Mouse (Mus musculus) gastrocnemius, adult 18-20 months (tissue): ENCODE measurements at regions not wholly inside any gene's neighbourhood (a gene's known extent, or its start where the extent isn't known, plus 50 kb on each side); places are given as distances from the start of the nearest gene placed in this dataset.

ENCODE experiments used
- DNase-seq: peaks from one replicate; pipeline ENCODE4 v3.0.0; 2021; ENCODE audit warnings: low spot score

DNA sequence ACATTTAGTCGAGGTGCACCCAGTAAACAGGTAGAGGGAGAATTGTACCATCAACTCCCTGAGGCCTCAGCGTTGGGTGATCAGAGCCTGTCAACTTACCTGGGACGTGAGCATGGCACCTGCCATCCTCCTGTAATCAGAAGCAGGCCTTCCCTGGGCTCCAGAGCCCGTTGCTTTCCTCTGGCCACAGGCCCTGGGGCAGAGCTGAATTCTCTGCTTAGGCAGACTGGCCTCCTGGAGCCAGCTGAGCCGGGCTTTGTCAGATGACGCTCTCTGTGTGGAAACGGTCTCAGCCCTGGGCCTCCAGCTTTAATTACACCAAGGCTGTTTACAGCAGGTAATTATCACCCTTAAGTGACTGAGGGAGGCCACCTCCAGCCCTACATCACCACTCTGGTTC lies 92.6 kb upstream of the Pmepa1 start:
- no peak for DNase-seq

DNA sequence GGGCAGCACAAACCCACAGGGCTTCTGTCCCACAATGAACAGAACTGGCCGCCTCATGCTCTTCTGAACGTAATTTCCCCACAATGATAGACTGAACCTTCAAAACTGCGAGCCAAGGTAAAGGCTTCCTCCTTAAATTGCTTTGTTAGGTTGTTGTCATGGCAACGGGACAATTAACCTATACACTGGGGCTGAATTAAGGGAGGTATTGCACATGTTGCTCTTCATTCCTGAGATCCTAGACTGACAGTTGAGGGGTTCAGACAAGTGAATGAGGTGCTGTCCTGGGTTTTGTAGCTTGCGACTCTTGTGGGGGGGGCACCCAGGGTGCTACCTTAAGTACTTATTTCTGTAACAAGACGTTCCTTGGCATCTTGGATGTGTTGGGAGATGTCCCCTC lies 100.6 kb upstream of the Pmepa1 start:
- no peak for DNase-seq

DNA sequence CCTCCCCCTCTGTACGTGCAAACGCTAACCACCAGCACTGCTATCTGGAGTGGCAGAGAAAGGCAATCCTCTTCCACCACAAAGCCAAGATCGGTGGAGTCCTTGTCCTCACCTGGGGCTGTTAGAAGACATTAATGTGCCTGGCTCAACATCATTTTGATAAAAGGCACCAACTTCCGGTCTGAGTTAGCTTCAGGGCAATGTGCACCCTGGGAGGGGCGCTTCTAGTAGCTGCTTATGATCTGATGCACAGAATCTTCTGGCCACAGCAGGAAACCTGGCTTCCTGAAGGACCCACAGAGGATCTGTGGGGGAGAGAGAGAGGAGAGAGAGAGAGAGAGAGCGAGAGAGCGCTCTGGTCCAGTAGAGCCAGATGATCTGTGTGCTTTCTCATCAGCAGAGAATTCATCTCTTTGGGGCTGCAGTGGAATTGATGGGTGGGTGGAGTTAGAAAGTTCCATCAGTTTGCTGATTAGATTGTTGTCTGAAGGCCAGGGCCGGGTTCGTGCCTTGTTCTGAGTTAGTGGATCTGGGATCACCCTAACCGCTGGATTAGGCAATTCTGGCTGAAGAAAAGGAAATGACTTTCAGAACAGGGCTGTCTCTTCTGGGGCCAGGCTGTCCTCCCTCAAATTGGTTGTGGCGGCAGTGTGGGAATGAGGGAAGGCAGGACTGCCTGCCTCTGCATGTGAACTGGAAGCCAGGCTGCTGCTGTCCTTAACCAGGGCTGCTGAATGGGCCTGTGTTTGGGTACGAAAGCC lies 101.3 kb upstream of the Pmepa1 start:
- peak; percentile 71 for DNase-seq

DNA sequence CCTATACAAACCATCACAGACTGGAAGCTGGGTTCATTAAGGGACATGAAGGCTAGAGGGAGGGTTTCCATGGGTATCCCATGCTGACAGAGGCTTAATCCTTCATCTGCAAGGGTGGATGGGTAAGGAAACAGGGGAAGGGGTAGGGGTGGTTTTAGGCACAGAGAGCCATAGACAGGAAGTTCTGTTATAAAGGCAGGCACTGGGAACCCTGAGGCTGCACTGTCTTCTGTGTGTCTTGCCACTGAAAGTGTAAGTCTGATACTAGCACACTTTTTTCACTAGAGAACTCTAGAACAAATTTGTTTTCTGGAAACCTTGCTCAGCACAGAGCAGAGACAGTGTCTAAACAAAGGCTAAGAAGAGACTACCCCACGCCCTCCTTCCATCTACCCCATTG lies 103.4 kb upstream of the Pmepa1 start:
- no peak for DNase-seq

DNA sequence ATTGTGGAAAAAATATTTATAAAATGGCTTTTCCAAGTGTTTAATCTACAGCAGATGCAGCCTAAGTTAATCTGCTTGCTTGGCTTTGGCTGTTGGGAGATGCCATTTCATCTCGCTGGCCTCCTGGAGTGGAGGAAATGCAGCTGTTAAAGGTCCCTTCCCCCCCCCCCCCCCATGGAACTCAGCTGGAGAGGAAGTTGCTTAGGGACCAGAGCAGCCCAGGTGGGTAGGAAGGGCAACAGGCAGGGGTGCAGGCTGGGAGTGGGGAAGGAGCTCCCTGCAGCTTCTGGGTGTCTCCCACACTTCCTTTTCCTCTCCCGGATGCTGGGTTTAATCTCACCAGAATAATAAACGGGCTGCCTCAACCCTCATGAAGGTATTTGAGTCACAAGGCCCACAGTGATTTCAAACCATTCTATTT lies 104.0 kb upstream of the Pmepa1 start:
- no peak for DNase-seq

DNA sequence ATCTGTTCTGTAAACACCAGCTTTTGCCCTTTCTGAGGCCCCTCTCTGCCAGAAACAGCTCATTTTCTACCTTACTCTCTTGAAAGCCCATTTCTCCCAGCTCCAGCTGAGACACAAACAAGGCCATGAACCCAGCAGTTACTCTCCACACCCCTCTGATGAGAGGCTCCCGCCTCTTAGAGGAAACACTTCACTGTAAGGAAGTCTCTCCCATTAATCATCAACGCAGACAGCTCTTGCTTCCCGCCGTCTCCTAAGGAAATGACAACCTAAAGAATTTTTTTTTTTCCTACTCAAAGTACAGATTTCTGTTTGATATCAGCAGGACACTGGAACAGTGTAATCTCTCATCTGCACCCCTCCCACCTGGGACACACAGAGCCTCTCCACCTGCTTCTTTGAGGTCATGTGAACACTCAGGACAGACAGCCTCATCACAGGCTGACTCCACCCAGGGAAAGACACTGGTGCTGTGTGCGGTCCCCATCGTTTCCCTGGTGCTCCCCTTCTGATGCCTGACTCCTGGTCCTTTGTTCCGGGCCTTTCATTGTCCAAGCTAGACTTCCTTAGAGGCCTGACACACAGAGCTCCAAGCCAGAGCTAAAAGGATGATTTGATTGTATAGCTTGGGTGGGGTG lies 106.0 kb upstream of the Pmepa1 start:
- no peak for DNase-seq

DNA sequence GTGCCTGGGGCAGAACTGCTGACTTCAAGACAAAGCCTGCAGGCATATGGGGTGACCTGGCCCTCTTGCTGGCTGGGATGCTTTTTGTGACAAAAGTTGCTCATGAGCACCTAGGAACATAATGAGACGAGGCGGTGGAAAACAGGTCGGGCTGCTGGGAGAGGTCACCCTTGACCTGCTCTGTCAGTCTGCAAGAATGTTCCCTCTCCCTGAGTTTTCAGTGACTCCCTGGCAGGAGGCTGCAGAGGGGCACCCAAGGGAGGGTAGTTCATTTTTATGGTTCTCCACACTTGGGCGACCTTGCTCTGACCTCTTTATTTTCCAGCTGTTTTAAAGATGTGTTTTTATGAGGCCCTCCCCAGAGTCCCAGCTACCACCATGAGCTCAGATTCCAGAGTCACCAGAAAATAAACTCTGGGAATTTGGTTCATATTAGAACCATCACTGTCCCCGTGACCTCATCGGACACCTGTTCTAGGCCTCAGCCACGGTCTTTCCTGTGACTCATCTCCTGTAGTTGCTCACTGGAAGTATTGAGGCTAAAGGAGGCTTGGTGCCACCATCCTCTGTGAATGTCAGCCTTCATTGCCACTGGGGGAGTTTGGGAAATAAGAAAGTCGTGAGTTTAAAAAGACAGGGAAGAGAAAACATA lies 108.7 kb upstream of the Pmepa1 start:
- peak; percentile 62 for DNase-seq

DNA sequence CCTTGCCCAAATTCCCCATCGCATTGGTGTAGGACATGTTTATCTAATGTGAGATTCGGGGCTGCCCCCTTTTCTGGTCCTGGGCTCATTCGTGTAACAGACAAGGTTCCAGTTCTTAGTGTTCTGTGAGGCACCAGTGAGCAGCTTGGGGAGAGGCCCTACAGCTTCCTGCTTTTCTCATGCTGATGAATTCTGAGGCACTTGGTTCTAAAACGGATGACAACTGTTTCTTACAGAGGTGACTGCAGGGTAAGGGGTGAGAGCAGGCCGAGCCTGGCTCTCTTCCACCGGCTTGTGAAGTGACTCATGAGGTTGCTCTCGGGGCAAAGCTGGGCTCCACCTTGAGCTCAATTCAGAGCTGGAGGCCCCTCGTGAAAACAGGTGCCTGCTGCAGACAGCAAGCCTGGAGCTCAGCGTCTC lies 109.4 kb upstream of the Pmepa1 start:
- peak; percentile 9 for DNase-seq

DNA sequence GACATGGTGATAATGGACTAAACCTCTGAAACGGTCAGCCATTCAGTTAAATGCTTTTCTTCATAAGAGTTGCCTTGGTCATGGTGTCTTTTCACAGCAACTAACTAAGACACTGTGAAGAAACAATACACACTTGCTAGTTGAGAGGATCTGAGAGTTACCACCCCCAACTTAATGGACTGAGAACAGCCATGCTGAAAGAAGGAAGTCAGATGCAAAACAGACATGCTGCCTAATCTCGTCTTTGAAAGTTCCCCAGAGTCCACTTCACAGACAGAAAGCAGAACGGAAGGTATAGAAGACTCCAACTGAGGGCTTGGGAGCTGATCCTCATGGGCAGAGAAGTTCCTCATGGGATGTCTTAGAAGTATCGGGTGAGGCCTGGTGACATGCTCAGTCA lies 111.8 kb upstream of the Pmepa1 start:
- no peak for DNase-seq

DNA sequence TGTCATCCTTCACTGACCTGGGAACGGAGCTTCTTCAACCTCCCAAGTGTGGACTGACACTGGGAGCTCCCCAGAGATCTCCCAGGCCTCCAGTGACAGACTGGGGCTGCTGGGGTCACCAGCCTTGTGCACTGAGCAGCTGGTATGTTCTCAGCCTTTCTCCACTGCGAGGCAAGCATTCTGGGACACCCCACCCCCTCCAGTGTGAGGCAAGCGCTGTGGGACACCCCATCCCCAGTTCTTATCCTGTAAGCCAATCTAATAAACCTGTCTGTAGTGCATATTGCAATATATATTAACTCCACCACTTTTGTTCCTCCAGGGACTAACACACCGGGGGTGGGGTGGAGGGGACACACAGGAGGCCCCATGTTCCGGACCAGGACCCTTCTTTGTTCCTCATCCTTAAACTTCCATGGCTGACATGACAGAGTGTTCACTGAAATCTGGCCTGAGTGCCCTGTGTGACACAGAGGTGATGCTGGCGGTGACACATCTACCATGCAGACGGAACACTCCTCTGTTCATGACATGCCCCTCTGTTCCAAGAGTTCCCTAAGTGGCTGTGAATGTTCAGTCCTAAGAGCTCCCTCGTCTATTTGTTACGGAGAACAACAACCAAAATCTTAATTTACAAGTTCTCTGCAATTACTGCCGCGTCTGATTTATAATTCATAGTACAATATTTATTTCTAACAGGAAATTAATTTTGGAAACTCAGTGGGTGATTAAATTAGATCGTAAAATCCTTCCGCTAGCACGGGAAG lies 116.4 kb upstream of the Pmepa1 start:
- no peak for DNase-seq

DNA sequence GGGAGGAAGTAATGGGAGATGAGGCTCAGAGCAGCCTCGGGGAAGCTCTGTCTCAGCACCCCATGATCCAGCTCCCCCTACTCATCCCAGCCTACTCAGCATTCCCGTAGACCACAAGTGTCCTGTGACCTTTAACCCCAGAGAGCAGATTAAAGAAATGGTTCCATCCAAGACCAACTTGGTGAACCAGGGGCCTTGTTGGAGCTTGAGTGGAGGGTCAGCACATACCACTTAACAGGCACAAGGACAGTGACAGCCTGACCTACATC lies 116.9 kb upstream of the Pmepa1 start:
- DNase-seq, result no peak

DNA sequence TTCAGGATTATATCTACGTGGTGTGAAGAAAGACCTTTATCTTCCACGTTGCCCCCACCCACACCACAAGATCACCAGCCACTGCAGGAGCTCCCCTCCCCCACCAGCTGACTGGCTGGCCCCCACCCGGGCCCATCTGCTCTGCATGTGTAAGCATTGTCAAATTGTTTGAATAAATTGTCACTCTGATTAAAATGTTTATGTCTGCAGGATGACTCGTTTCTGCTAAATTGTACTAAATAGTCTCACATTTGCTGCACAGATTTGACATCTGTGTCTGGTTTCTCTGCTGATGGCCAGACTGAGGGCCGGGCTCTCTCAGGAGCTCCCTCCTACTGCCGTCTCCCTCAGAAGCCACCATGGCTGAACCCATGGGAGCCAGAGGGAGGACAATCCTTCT lies 119.2 kb upstream of the Pmepa1 start:
- no peak for DNase-seq

DNA sequence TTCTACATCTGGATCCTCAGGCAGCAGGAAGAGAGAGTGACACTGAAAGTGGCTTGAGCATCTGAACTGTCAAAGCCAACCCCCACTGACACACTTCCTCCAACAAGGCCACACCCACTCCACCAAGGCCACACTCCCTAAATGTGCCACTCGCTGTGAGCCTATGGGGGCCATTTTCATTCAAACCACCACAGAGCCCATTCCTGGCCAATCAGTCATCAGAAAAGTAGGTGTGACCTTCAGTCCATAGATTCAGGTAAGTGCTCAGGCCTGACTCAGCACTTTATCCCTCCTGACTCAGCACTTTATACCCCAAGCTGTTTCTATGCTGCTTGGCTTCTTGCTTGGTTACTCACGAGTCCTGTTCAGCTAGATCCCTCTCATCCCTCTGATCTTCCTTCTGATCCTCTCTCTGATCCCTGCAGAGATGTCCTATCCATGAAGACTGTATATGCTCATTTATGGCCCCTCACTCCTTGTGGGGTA lies 121.6 kb upstream of the Pmepa1 start:
- no peak for DNase-seq

DNA sequence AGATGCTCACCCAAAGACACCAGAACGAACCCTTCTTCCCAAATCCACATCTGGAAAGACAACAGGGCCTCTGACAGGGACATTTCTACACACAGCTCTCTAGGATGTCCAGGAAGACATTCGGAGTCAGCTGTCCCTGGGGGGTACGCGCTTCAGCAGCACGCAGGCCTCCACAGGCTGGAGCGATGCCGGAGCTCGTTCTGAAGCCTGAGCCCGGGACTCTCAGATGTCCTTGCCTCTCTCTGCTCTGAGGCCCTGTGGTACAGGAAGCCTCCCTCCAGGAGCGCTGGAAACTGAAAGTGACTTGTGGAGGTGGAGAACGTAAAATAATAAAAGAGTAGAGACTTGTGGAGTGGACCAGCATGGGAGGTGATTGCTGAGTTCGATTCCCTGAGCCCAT lies 116.8 kb upstream of the 1700021F07Rik start:
- no peak for DNase-seq

DNA sequence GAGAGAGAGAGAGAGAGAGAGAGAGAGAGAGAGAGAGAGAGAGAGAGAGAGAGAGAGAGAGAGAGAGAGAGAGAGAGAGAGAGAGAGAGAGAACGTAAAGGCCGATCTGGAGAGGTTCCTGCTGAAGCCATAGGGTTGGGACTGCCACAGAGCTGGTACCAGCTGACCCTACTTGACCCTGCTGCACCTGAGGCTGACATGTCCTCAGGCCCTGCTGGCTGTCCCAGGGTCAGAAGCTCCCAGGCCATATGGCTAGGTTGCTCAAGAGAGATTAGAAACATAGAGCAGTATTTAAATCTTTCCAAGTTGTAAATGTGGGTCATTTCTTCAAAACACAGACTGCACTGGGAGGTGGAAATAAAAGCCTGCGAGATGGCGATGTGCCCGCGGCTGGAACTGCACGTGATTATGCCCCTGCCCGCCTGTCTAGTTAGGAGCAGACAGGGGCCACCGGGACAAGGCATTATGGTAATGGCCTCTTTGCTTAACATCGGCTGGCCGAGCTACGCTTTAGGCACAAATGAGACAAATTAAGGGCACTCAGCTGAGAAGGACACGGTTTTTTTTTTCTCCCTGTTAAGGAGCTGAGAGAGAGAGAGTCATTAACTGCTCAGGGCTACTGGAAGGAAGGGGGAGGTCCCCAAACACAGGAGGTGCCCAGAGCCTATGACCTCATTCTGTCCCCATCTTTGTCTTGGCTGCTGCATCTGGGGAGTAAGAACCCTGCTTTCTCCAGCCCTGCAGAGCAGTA lies 115.9 kb upstream of the 1700021F07Rik start:
- no peak for DNase-seq

DNA sequence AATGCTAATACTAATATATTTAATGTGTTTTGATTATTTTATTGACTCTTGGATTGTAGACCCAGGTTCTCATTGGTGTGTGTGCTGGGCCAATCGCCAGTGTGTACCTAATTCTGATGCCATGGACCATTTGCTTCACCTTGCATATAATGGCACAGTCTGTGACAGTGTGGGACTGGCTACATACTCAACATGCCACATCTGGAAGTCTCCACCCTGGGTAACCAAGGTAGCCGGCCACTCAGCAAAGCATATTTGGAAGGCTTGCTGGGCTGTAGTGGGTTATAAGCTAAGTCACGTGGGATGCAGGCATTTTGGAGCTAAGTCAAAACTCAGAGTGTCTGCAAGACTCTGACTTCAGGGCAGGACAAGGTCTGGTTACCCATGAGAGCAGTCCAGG lies 115.3 kb upstream of the 1700021F07Rik start:
- no peak for DNase-seq

DNA sequence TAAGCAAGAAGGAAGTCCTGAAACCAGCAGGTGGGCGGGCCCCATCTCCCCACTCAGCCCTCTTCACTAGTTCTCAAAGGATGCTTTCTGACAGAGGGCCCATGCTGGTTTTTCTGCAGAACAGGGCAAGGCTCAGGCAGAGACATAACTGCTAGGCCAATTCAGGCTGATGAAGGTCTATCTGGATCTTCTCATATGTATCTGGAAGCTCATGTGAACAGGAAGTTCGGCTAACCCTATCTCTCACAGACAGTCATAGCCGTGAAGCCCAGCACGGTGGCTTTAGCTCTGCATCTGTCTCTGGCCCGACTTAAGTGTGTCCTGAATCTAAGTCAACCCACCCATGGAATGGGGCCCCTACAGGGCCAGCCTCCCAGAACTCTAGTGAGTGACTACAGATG lies 113.7 kb upstream of the 1700021F07Rik start:
- no peak for DNase-seq

DNA sequence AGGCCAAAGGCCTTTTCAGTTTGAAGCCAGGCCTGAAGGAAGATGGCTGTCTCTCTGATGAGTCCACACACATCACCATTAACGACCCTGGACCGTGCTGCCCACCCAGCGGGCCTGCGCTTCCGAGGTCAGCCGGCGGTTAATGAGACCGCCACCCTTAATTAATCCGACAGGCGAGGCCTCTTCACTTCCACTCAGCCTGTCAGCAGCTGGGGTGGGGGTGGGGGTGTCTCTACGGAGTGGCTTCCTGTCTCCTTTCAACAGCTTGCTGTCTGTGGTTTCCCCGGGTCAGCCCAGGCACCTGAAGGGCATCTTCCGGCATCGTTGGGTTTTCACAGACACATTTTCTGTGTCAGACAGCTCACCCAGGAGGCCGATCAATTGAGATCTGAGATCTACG lies 113.0 kb upstream of the 1700021F07Rik start:
- no peak for DNase-seq

DNA sequence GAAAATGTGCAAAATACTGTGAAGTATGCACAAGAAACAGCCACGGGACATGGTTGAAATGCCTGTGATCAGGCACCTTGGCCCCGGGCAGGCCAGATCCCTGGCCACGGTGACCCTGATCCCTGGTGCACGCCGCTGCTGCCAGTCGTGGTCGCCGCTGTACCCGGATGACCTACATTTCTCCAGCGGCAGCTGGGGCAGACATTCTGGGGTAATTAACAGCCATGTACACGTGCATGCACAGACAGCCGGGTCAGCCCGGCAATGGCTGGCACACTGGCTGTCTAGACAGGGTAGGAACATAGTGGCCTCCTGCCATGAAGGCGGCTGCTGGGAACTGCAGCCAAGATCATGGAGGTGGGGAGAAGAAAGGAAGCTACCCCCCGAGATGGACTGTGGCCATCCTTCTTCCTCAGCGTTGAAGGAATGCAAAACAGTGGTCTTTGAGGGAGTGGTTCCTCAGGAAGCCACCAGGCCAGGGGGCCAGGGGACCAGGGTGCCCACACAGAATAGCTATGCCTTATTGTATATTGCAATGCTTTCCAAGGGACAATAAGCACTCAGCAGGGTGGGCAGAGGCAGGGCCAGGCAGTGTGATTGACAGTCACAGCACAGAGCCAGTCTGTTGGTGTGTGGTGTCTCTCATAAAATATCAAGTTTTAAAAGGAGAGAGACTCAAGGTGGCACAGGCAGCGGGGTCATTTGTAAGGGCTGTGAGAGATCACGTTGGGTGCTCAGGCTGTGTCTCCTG lies 108.3 kb upstream of the 1700021F07Rik start:
- DNase-seq, result peak; percentile 42

DNA sequence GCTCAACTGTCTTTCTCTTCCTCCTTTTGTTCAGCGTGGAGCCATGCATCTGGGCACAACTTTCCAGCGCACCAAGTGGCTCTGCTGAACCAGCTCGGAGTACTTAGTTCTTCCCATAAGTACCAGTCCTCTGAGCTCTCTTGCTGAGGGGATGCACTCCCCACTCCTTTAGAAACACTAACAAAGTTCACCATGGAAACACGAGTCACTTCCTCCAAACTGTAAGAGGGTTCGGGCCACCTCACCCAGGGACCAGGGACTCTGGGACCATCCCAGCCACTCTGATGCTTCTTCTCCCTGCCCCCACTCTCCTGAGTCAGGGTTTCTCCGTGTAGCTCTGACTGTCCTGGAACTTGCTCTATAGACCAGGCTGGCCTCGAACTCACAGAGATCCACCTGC lies 107.0 kb upstream of the 1700021F07Rik start:
- no peak for DNase-seq

DNA sequence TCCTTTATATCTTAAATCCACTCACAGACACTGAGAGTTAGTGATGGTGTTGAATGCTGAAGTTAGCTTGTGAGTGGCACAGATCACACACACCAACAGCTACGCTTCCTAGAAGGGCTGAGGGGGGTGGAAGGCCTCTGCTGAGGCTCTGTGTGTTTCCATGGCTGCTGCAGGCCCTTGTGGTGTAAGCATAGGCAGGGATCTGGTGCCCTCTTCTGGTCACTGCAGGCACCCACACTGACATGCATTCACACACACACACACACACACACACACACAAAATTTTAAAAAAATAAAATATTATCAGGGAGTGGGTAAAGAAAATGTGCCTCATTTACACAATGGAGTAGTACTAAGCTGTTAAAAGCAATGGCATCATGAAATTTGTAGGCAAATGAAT lies 105.5 kb upstream of the 1700021F07Rik start:
- DNase-seq, result no peak
